Mouse (Mus musculus) liver, embryonic 14.5 days (tissue): ENCODE results near the gene Klhl20.

Experiments
- CTCF ChIP-seq: IDR thresholded peaks from 2 replicates; pipeline ENCODE4 v1.5.1; 2016; ENCODE audit warnings: antibody characterized with exemption, low read depth, control low read depth
- EP300 ChIP-seq: IDR thresholded peaks from 2 replicates; pipeline ENCODE4 v1.6.1; 2016; ENCODE audit warnings: antibody characterized with exemption, low read depth

DNA sequence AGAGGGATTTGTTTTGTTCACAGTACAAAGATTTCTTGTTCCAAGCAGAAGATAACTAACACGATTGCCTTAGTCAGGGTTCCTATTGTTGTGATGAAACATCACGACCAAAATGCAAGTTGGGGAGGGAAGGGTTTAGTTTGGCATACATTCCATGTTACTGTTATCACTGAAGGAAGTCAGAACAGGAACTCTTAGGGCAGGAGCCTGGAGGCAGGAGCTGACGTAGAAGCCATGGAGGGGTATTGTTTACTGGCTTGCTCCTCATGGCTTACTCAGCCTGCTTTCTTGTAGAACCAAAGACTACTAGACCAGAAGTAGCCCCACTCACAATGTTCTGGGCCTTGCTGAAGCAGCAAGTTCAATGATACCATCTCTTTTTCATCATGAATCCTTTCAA, 84.3 kb downstream of the Klhl20 start:
- TF ChIP-seq CTCF (no peak), EP300 (no peak)
